Mouse (Mus musculus) limb, embryonic 11.5 days (tissue): Measurements from ENCODE around the gene Glb1l2. TPM values are rescaled to one million over a fixed set of nuclear protein-coding genes. Genes with fewer than 3 reads are reported as not detected.

ENCODE experiments used
- ATAC-seq: fragments of 200-750 bp; cut with Nextera tagmentation; 2 replicates; pipeline ENCODE4 v1.8.0; 2017; ENCODE audit warnings: low read depth; ENCODE audit not compliant: insufficient number of reproducible peaks, low FRiP score, low TSS enrichment
- DNase-seq: peaks from one replicate; pipeline ENCODE4 v3.0.0-alpha.2; 2015; ENCODE audit warnings: low spot score
- H3K27ac ChIP-seq: fragments of 300-500 bp; sonication (generic); replicated peaks from 2 replicates; pipeline ENCODE4 v1.5.1; 2014; ENCODE audit warnings: low read depth, mild to moderate bottlenecking, low read length
- H3K27me3 ChIP-seq: fragments of 300-500 bp; sonication (generic); 2 replicates; pipeline ENCODE4 v1.6.1; 2014; ENCODE audit warnings: mild to moderate bottlenecking, low read length, mixed read lengths; ENCODE audit not compliant: control insufficient read depth, insufficient read depth
- H3K36me3 ChIP-seq: fragments of 300-500 bp; sonication (generic); 2 replicates; pipeline ENCODE4 v1.6.1; 2014; ENCODE audit warnings: mild to moderate bottlenecking, low read length, moderate library complexity, mixed read lengths; ENCODE audit not compliant: control insufficient read depth, insufficient read depth
- H3K4me1 ChIP-seq: fragments of 300-500 bp; sonication (generic); 2 replicates; pipeline ENCODE4 v1.6.1; 2014; ENCODE audit warnings: low read length, mixed read lengths; ENCODE audit not compliant: control insufficient read depth, insufficient read depth
- H3K4me2 ChIP-seq: fragments of 300-500 bp; sonication (generic); 2 replicates; pipeline ENCODE4 v1.6.1; 2014; ENCODE audit warnings: low read depth, mild to moderate bottlenecking, moderate library complexity; ENCODE audit not compliant: severe bottlenecking
- H3K4me3 ChIP-seq: fragments of 300-500 bp; sonication (generic); 2 replicates; pipeline ENCODE4 v1.5.1; 2014; ENCODE audit warnings: low read depth, low read length
- H3K9ac ChIP-seq: fragments of 300-500 bp; sonication (generic); 2 replicates; pipeline ENCODE4 v1.6.1; 2014; ENCODE audit warnings: mild to moderate bottlenecking, low read length
- H3K9me3 ChIP-seq: fragments of 300-500 bp; sonication (generic); 2 replicates; pipeline ENCODE4 v1.6.1; 2016; ENCODE audit warnings: low read length; ENCODE audit not compliant: control insufficient read depth
- WGBS: fragments of 180-500 bp; shearing (Covaris S2); extraction: QIAGEN DNeasy Blood & Tissue Kit; methylation state at CpG from one replicate; pipeline ENCODE4 v1.1.7; 2014; 5-methylcytosine and 5-hydroxymethylcytosine counted together
- polyA plus RNA-seq: library from polyadenylated mRNA; unstranded; fragments of >200 nt; fragmentation: Nextera tagmentation; extraction: Ambion mirVana; gene quantifications from 2 replicates; pipeline ENCODE4 v1.2.1, GENCODE M21; 2014

Gene Glb1l2
- polyA plus RNA-seq, 1 experiment from 2014 or later: 5.6 TPM

- DNase-seq: no peak
- 74% methylated on average over 7 of the region's 7 CpGs for WGBS
- no peak overlapping the region for H3K4me2 ChIP-seq
Observed at GRCm38 (mm10) chr9:26783414-26783975, 22.8 kb downstream of the Glb1l2 start.

GRCm38 (mm10) chr9:26778421-26778820, 27.8 kb downstream of the Glb1l2 start:
- WGBS: 85% methylated on average over 7 of the region's 7 CpGs

More at GRCm38 (mm10) chr9:26783414-26783975, 22.8 kb downstream of the Glb1l2 start:
- H3K36me3 ChIP-seq: no peaks in the 10 kb centered on the region
- no peak overlapping the region for H3K4me3 ChIP-seq
- H3K9ac ChIP-seq: no peak overlapping the region
- H3K4me1 ChIP-seq: no peaks in the 10 kb centered on the region
- no peaks in the 10 kb centered on the region for H3K27me3 ChIP-seq
- H3K9me3 ChIP-seq: no peaks in the 10 kb centered on the region
- ATAC-seq: no peak
- no peak overlapping the region for H3K27ac ChIP-seq

GRCm38 (mm10) chr9:26776122-26776902, 30.0 kb downstream of the Glb1l2 start:
- Histone ChIP-seq H3K4me1 (no peaks in the 10 kb centered on the region), H3K27me3 (no peaks in the 10 kb centered on the region)
- ATAC-seq: no peak

More at GRCm38 (mm10) chr9:26778421-26778820, 27.8 kb downstream of the Glb1l2 start:
- H3K27ac ChIP-seq: no peak overlapping the region
- DNase-seq (no peak), ATAC-seq (no peak)
- no peak overlapping the region for H3K4me3 ChIP-seq
- no peaks in the 10 kb centered on the region for H3K9me3 ChIP-seq
- no peaks in the 10 kb centered on the region for H3K27me3 ChIP-seq
- H3K4me2 ChIP-seq: no peak overlapping the region
- no peak overlapping the region for H3K9ac ChIP-seq
- H3K4me1 ChIP-seq: no peaks in the 10 kb centered on the region
- H3K36me3 ChIP-seq: no peaks in the 10 kb centered on the region

GRCm38 (mm10) chr9:26775700-26776099, 30.6 kb downstream of the Glb1l2 start:
- Histone ChIP-seq H3K9me3 (no peaks in the 10 kb centered on the region), H3K9ac (no peak overlapping the region), H3K4me2 (no peak overlapping the region), H3K4me1 (no peaks in the 10 kb centered on the region), H3K36me3 (no peaks in the 10 kb centered on the region), H3K4me3 (no peak overlapping the region), H3K27ac (no peak overlapping the region), H3K27me3 (no peaks in the 10 kb centered on the region)
- no peak for ATAC-seq
- no peak for DNase-seq
- WGBS: 82% methylated on average over 2 of the region's 2 CpGs

More at GRCm38 (mm10) chr9:26776122-26776902, 30.0 kb downstream of the Glb1l2 start:
- no peak overlapping the region for H3K4me3 ChIP-seq
- no peaks in the 10 kb centered on the region for H3K36me3 ChIP-seq
- no peak overlapping the region for H3K9ac ChIP-seq
- peak; percentile 49 for DNase-seq
- no peaks in the 10 kb centered on the region for H3K9me3 ChIP-seq
- WGBS: 66% methylated on average over 6 of the region's 6 CpGs
- no peak overlapping the region for H3K27ac ChIP-seq
- H3K4me2 ChIP-seq: no peak overlapping the region

GRCm38 (mm10) chr9:26768181-26768580, 38.1 kb downstream of the Glb1l2 start:
- H3K4me1 ChIP-seq: no peaks in the 10 kb centered on the region
- no peak overlapping the region for H3K27ac ChIP-seq
- H3K9me3 ChIP-seq: no peaks in the 10 kb centered on the region
- H3K4me2 ChIP-seq: no peak overlapping the region
- H3K4me3 ChIP-seq: no peak overlapping the region
- DNase-seq (no peak), ATAC-seq (no peak)
- H3K36me3 ChIP-seq: no peaks in the 10 kb centered on the region
- WGBS: 90% methylated on average over 3 of the region's 3 CpGs
- H3K27me3 ChIP-seq: no peaks in the 10 kb centered on the region
- H3K9ac ChIP-seq: no peak overlapping the region

- Histone ChIP-seq H3K9me3 (peaks cover 4% of the 10 kb centered on the region; the same call in 1 of the 2 replicates), H3K36me3 (no peaks in the 10 kb centered on the region), H3K9ac (no peak overlapping the region), H3K4me1 (no peaks in the 10 kb centered on the region), H3K4me3 (no peak overlapping the region), H3K27me3 (no peaks in the 10 kb centered on the region), H3K4me2 (no peak overlapping the region), H3K27ac (no peak overlapping the region)
- DNase-seq (no peak), ATAC-seq (no peak)
- 87% methylated on average over 6 of the region's 6 CpGs for WGBS
Observed at GRCm38 (mm10) chr9:26762477-26762876, 43.8 kb downstream of the Glb1l2 start.

GRCm38 (mm10) chr9:26760576-26760975, 45.7 kb downstream of the Glb1l2 start:
- no peak for ATAC-seq
- DNase-seq: no peak
- Histone ChIP-seq H3K27ac (no peak overlapping the region), H3K4me3 (no peak overlapping the region), H3K27me3 (no peaks in the 10 kb centered on the region), H3K9ac (no peak overlapping the region), H3K9me3 (peaks cover 4% of the 10 kb centered on the region; the same call in 1 of the 2 replicates), H3K36me3 (no peaks in the 10 kb centered on the region), H3K4me1 (no peaks in the 10 kb centered on the region), H3K4me2 (no peak overlapping the region)
- 72% methylated on average over 5 of the region's 5 CpGs for WGBS

GRCm38 (mm10) chr9:26760081-26760480, 46.2 kb downstream of the Glb1l2 start:
- 35% methylated on average over 9 of the region's 9 CpGs for WGBS
- Histone ChIP-seq H3K4me3 (no peak overlapping the region), H3K9ac (no peak overlapping the region), H3K27me3 (no peaks in the 10 kb centered on the region), H3K27ac (no peak overlapping the region), H3K36me3 (no peaks in the 10 kb centered on the region), H3K4me1 (no peaks in the 10 kb centered on the region), H3K4me2 (no peak overlapping the region), H3K9me3 (peaks cover 4% of the 10 kb centered on the region; the same call in 1 of the 2 replicates)
- peak; percentile 34 for DNase-seq
- no peak for ATAC-seq
